Mouse (Mus musculus): ENCODE measurements at regions not wholly inside any gene's neighbourhood (a gene's known extent, or its start where the extent isn't known, plus 50 kb on each side); places are given as distances from the start of the nearest gene placed in this dataset.

- DNase-seq (ENCODE audit: low spot score) (no peak), ATAC-seq (ENCODE audit: low FRiP score, low TSS enrichment) (no peak)
- no peak overlapping the region for H3K4me2 ChIP-seq (replicated peaks; ENCODE audit: low read depth)
- H3K9me3 ChIP-seq (ENCODE audit: control insufficient read depth, low read length): no peaks in the 10 kb centered on the region
- H3K27ac ChIP-seq (replicated peaks): no peak overlapping the region
- H3K4me3 ChIP-seq (ENCODE audit: low read depth, low read length): no peak overlapping the region
- no peak for TF ChIP-seq EP300 (optimal IDR thresholded peaks at IDR 0.05)
- no peak for TF ChIP-seq CTCF (IDR thresholded peaks at IDR 0.05; ENCODE audit: low read depth)
- no peaks in the 10 kb centered on the region for H3K27me3 ChIP-seq (ENCODE audit: control insufficient read depth, insufficient read depth, low read length)
- no peaks in the 10 kb centered on the region for H3K36me3 ChIP-seq (ENCODE audit: control insufficient read depth, insufficient read depth, low read length)
- 40% methylated on average over 2 of the region's 2 CpGs for WGBS
- H3K9ac ChIP-seq (ENCODE audit: low read length): no peak overlapping the region
- H3K4me1 ChIP-seq (replicated peaks; ENCODE audit: control insufficient read depth, insufficient read depth): no peaks in the 10 kb centered on the region
These were observed 128.0 kb upstream of the Hs6st1 start for GRCm38 (mm10) chr1:35940236-35940635.

- WGBS: 47% methylated on average over 8 of the region's 8 CpGs
- no peak overlapping the region for H3K27ac ChIP-seq (replicated peaks)
- H3K9me3 ChIP-seq (ENCODE audit: control insufficient read depth, low read length): no peaks in the 10 kb centered on the region
- no peaks in the 10 kb centered on the region for H3K27me3 ChIP-seq (ENCODE audit: control insufficient read depth, insufficient read depth, low read length)
- H3K9ac ChIP-seq (ENCODE audit: low read length): no peak overlapping the region
- TF ChIP-seq CTCF (IDR thresholded peaks at IDR 0.05; ENCODE audit: low read depth) (no peak), EP300 (optimal IDR thresholded peaks at IDR 0.05) (no peak)
- H3K4me3 ChIP-seq (ENCODE audit: low read depth, low read length): no peak overlapping the region
- ATAC-seq (ENCODE audit: low FRiP score, low TSS enrichment): no peak
- H3K4me1 ChIP-seq (replicated peaks; ENCODE audit: control insufficient read depth, insufficient read depth): no peaks in the 10 kb centered on the region
- H3K36me3 ChIP-seq (ENCODE audit: control insufficient read depth, insufficient read depth, low read length): no peaks in the 10 kb centered on the region
- no peak overlapping the region for H3K4me2 ChIP-seq (replicated peaks; ENCODE audit: low read depth)
- no peak for DNase-seq (ENCODE audit: low spot score)
These were observed 126.5 kb upstream of the Hs6st1 start for GRCm38 (mm10) chr1:35941642-35942077.

- Histone ChIP-seq H3K27me3 (ENCODE audit: control insufficient read depth, insufficient read depth, low read length) (no peaks in the 10 kb centered on the region), H3K4me1 (replicated peaks; ENCODE audit: control insufficient read depth, insufficient read depth) (no peaks in the 10 kb centered on the region), H3K4me3 (ENCODE audit: low read depth, low read length) (no peak overlapping the region), H3K9me3 (ENCODE audit: control insufficient read depth, low read length) (peaks cover 3% of the 10 kb centered on the region; the same call in 1 of the 2 replicates), H3K9ac (ENCODE audit: low read length) (no peak overlapping the region), H3K4me2 (replicated peaks; ENCODE audit: low read depth) (no peak overlapping the region), H3K27ac (replicated peaks) (no peak overlapping the region), H3K36me3 (ENCODE audit: control insufficient read depth, insufficient read depth, low read length) (no peaks in the 10 kb centered on the region)
- ATAC-seq (ENCODE audit: low FRiP score, low TSS enrichment) (no peak), DNase-seq (ENCODE audit: low spot score) (no peak)
- 63% methylated on average over 7 of the region's 7 CpGs for WGBS
- no peak for TF ChIP-seq EP300 (optimal IDR thresholded peaks at IDR 0.05)
- no peak for TF ChIP-seq CTCF (IDR thresholded peaks at IDR 0.05; ENCODE audit: low read depth)
These were observed 126.0 kb upstream of the Hs6st1 start for GRCm38 (mm10) chr1:35942222-35942621.

- DNase-seq (ENCODE audit: low spot score): no peak
These were observed 124.4 kb upstream of the Hs6st1 start for GRCm38 (mm10) chr1:35943800-35944199.

GRCm38 (mm10) chr1:35944376-35944775, 123.8 kb upstream of the Hs6st1 start:
- H3K9ac ChIP-seq (ENCODE audit: low read length): no peak overlapping the region
- no peaks in the 10 kb centered on the region for H3K4me1 ChIP-seq (replicated peaks; ENCODE audit: control insufficient read depth, insufficient read depth)
- H3K4me2 ChIP-seq (replicated peaks; ENCODE audit: low read depth): no peak overlapping the region
- ATAC-seq (ENCODE audit: low FRiP score, low TSS enrichment) (no peak), DNase-seq (ENCODE audit: low spot score) (no peak)
- H3K36me3 ChIP-seq (ENCODE audit: control insufficient read depth, insufficient read depth, low read length): no peaks in the 10 kb centered on the region
- H3K27ac ChIP-seq (replicated peaks): no peak overlapping the region
- TF ChIP-seq CTCF (IDR thresholded peaks at IDR 0.05; ENCODE audit: low read depth) (no peak), EP300 (optimal IDR thresholded peaks at IDR 0.05) (no peak)
- no peak overlapping the region for H3K4me3 ChIP-seq (ENCODE audit: low read depth, low read length)
- H3K9me3 ChIP-seq (ENCODE audit: control insufficient read depth, low read length): peaks cover 3% of the 10 kb centered on the region; the same call in 1 of the 2 replicates
- 72% methylated on average over 5 of the region's 5 CpGs for WGBS
- H3K27me3 ChIP-seq (ENCODE audit: control insufficient read depth, insufficient read depth, low read length): no peaks in the 10 kb centered on the region

More at GRCm38 (mm10) chr1:35943800-35944199, 124.4 kb upstream of the Hs6st1 start:
- Histone ChIP-seq H3K9me3 (ENCODE audit: control insufficient read depth, low read length) (peaks cover 3% of the 10 kb centered on the region; the same call in 1 of the 2 replicates), H3K9ac (ENCODE audit: low read length) (no peak overlapping the region), H3K36me3 (ENCODE audit: control insufficient read depth, insufficient read depth, low read length) (no peaks in the 10 kb centered on the region), H3K4me3 (ENCODE audit: low read depth, low read length) (no peak overlapping the region), H3K27me3 (ENCODE audit: control insufficient read depth, insufficient read depth, low read length) (no peaks in the 10 kb centered on the region), H3K27ac (replicated peaks) (no peak overlapping the region), H3K4me2 (replicated peaks; ENCODE audit: low read depth) (no peak overlapping the region), H3K4me1 (replicated peaks; ENCODE audit: control insufficient read depth, insufficient read depth) (no peaks in the 10 kb centered on the region)
- TF ChIP-seq CTCF (IDR thresholded peaks at IDR 0.05; ENCODE audit: low read depth) (no peak), EP300 (optimal IDR thresholded peaks at IDR 0.05) (no peak)
- WGBS: 56% methylated on average over 7 of the region's 7 CpGs
- no peak for ATAC-seq (ENCODE audit: low FRiP score, low TSS enrichment)

- H3K27ac ChIP-seq (replicated peaks): no peak overlapping the region
- H3K9ac ChIP-seq (ENCODE audit: low read length): no peak overlapping the region
- TF ChIP-seq EP300 (optimal IDR thresholded peaks at IDR 0.05) (no peak), CTCF (IDR thresholded peaks at IDR 0.05; ENCODE audit: low read depth) (no peak)
- no peak overlapping the region for H3K4me2 ChIP-seq (replicated peaks; ENCODE audit: low read depth)
- DNase-seq (ENCODE audit: low spot score) (no peak), ATAC-seq (ENCODE audit: low FRiP score, low TSS enrichment) (no peak)
- peaks cover 3% of the 10 kb centered on the region; the same call in 1 of the 2 replicates for H3K9me3 ChIP-seq (ENCODE audit: control insufficient read depth, low read length)
- H3K27me3 ChIP-seq (ENCODE audit: control insufficient read depth, insufficient read depth, low read length): no peaks in the 10 kb centered on the region
- H3K4me1 ChIP-seq (replicated peaks; ENCODE audit: control insufficient read depth, insufficient read depth): no peaks in the 10 kb centered on the region
- no peaks in the 10 kb centered on the region for H3K36me3 ChIP-seq (ENCODE audit: control insufficient read depth, insufficient read depth, low read length)
- WGBS: 71% methylated on average over 8 of the region's 8 CpGs
- H3K4me3 ChIP-seq (ENCODE audit: low read depth, low read length): no peak overlapping the region
These were observed 123.4 kb upstream of the Hs6st1 start for GRCm38 (mm10) chr1:35944849-35945248.

Data from stomach, postnatal 0 days (tissue).